Mouse (Mus musculus): ENCODE data around the gene Nfic. TPM values are rescaled to one million over a fixed set of nuclear protein-coding genes. Genes with fewer than 3 reads are reported as not detected.

Nfic gene
- polyA plus RNA-seq, 1 experiment from 2014 or later, result 21.1 TPM

DNA sequence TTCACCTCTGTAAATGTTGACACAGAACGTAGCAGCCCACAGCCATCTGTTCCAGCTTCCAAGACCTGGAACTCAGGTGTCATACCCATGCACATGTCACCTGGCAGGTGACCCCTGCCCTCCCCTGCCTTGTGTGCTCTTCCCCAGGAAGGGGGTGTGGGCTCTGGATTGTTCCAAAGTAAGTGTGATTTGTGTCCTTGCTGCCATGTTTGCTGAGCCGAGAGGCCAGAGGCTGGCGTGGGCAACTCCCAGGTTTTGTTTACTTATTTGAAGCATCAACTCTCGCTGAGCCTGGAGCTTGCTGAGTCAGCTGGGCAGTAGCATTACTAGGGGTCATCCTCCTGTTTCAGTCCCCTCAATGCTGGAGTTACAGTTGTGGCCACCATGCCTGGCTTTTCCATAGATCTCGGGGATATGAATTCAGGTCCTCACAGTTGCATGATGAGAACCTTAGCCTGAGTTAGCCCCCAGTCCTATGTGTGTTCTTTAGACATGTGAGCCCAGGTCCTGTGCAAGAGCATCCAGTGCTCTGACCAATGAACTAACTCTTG is 66.9 kb downstream of the Nfic start, which contains the start of gene Gm48552:
Gene Gm48552, plus strand, starts transcription at position 501 of the 551 bp plus-strand sequence.
- H3K9me3 ChIP-seq (ENCODE audit: low read length), result no peaks in the 10 kb centered on the region
- no peak within 1 kb of the TSS for H3K4me2 ChIP-seq (ENCODE audit: low read depth, low read length)
- DNase-seq, result no peak
- no peak within 1 kb of the TSS for H3K9ac ChIP-seq (replicated peaks)
- peaks cover 24% of the 10 kb centered on the region for H3K36me3 ChIP-seq (replicated peaks; ENCODE audit: insufficient read depth, low read length)
- H3K4me3 ChIP-seq (ENCODE audit: low read depth, low read length), result no peak within 1 kb of the TSS
- no peaks in the 10 kb centered on the region for H3K27me3 ChIP-seq (ENCODE audit: insufficient read depth, low read length)
- no peak for TF ChIP-seq EP300 (IDR thresholded peaks at IDR 0.05; ENCODE audit: low read depth)
- TF ChIP-seq CTCF (IDR thresholded peaks at IDR 0.05; ENCODE audit: low read depth), result no peak
- H3K4me1 ChIP-seq (ENCODE audit: insufficient read depth), result peaks cover 35% of the 10 kb centered on the region
- 0 out of 2 replicates have a peak within 1 kb of the TSS, but pooled peaks have one; percentile 11 for H3K27ac ChIP-seq (ENCODE audit: low read depth)
- ATAC-seq, result no peak
- WGBS (ENCODE audit: insufficient replicate concordance), result 64% methylated on average over 5 of the region's 5 CpGs

- no peaks in the 10 kb centered on the region for H3K9me3 ChIP-seq (ENCODE audit: low read length)
Observed at GRCm38 (mm10) chr10:81387716-81388115, 67.7 kb downstream of the Nfic start.

GRCm38 (mm10) chr10:81385603-81386306 is 69.7 kb downstream of the Nfic start:
- Histone ChIP-seq H3K27me3 (ENCODE audit: insufficient read depth, low read length) (no peaks in the 10 kb centered on the region), H3K4me1 (ENCODE audit: insufficient read depth) (peaks cover 29% of the 10 kb centered on the region), H3K4me3 (ENCODE audit: low read depth, low read length) (peak overlapping the region; percentile 74), H3K36me3 (replicated peaks; ENCODE audit: insufficient read depth, low read length) (peaks cover 24% of the 10 kb centered on the region), H3K27ac (ENCODE audit: low read depth) (no peak overlapping the region), H3K9me3 (ENCODE audit: low read length) (no peaks in the 10 kb centered on the region), H3K9ac (replicated peaks) (peak overlapping the region; percentile 89; the same call in 1 of the 2 replicates), H3K4me2 (ENCODE audit: low read depth, low read length) (peak overlapping the region; percentile 75)
- ATAC-seq, result no peak
- no peak for DNase-seq
- TF ChIP-seq CTCF (IDR thresholded peaks at IDR 0.05; ENCODE audit: low read depth) (no peak), EP300 (IDR thresholded peaks at IDR 0.05; ENCODE audit: low read depth) (no peak)
- 70% methylated on average over 22 of the region's 22 CpGs for WGBS (ENCODE audit: insufficient replicate concordance)

More at GRCm38 (mm10) chr10:81387716-81388115, 67.7 kb downstream of the Nfic start:
- H3K36me3 ChIP-seq (replicated peaks; ENCODE audit: insufficient read depth, low read length), result peaks cover 24% of the 10 kb centered on the region
- H3K27ac ChIP-seq (ENCODE audit: low read depth), result no peak overlapping the region
- H3K9ac ChIP-seq (replicated peaks), result no peak overlapping the region
- DNase-seq, result no peak
- ATAC-seq, result no peak
- no peak overlapping the region for H3K4me3 ChIP-seq (ENCODE audit: low read depth, low read length)
- WGBS (ENCODE audit: insufficient replicate concordance), result 91% methylated on average over 20 of the region's 20 CpGs
- no peaks in the 10 kb centered on the region for H3K27me3 ChIP-seq (ENCODE audit: insufficient read depth, low read length)
- H3K4me2 ChIP-seq (ENCODE audit: low read depth, low read length), result no peak overlapping the region
- TF ChIP-seq CTCF (IDR thresholded peaks at IDR 0.05; ENCODE audit: low read depth) (no peak), EP300 (IDR thresholded peaks at IDR 0.05; ENCODE audit: low read depth) (no peak)
- H3K4me1 ChIP-seq (ENCODE audit: insufficient read depth), result peaks cover 26% of the 10 kb centered on the region

DNA sequence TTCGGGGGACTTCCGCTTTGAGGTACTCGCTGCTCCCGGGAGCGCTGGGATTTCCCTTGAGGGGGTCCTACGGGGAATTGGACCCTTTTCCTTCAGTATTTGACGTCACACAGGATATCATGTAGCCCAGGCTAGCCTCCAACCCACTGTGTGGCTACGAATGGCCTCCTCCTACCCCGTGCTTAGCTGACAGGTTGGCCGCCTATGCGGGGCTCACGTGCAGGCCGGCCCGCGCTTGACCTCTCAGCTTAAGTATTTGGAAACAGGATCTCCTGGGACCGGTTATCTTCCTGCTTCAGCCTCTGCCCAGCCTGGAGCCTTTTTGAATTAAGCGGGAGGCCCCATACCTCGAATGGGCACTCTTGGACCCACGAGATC is 70.8 kb downstream of the Nfic start:
- ATAC-seq, result peak; percentile 20
- H3K4me3 ChIP-seq (ENCODE audit: low read depth, low read length), result peak overlapping the region; percentile 74
- no peak for DNase-seq
- WGBS (ENCODE audit: insufficient replicate concordance), result under 1% methylated on average over 19 of the region's 19 CpGs
- peak overlapping the region; percentile 89 for H3K9ac ChIP-seq (replicated peaks)
- no peaks in the 10 kb centered on the region for H3K27me3 ChIP-seq (ENCODE audit: insufficient read depth, low read length)
- H3K9me3 ChIP-seq (ENCODE audit: low read length), result no peaks in the 10 kb centered on the region
- peaks cover 39% of the 10 kb centered on the region for H3K4me1 ChIP-seq (ENCODE audit: insufficient read depth)
- peaks cover 24% of the 10 kb centered on the region for H3K36me3 ChIP-seq (replicated peaks; ENCODE audit: insufficient read depth, low read length)
- H3K27ac ChIP-seq (ENCODE audit: low read depth), result peak overlapping the region; percentile 97
- H3K4me2 ChIP-seq (ENCODE audit: low read depth, low read length), result peak overlapping the region; percentile 75
- TF ChIP-seq CTCF (IDR thresholded peaks at IDR 0.05; ENCODE audit: low read depth), result no peak
- no peak for TF ChIP-seq EP300 (IDR thresholded peaks at IDR 0.05; ENCODE audit: low read depth)

GRCm38 (mm10) chr10:81383802-81384604 is 71.4 kb downstream of the Nfic start, which contains the start of the genes Dohh and Gm48551:
Gene Dohh, plus strand, starts transcription at chr10:81384428.
Gene Gm48551, plus strand, starts transcription at chr10:81384466.
- Histone ChIP-seq H3K27me3 (ENCODE audit: insufficient read depth, low read length) (no peaks in the 10 kb centered on the region), H3K27ac (ENCODE audit: low read depth) (peak within 1 kb of the TSS; percentile 97), H3K4me3 (ENCODE audit: low read depth, low read length) (peak within 1 kb of the TSS; percentile 74), H3K36me3 (replicated peaks; ENCODE audit: insufficient read depth, low read length) (peaks cover 24% of the 10 kb centered on the region), H3K9me3 (ENCODE audit: low read length) (no peaks in the 10 kb centered on the region), H3K4me2 (ENCODE audit: low read depth, low read length) (peak within 1 kb of the TSS; percentile 75), H3K9ac (replicated peaks) (peak within 1 kb of the TSS; percentile 89), H3K4me1 (ENCODE audit: insufficient read depth) (peaks cover 39% of the 10 kb centered on the region)
- 3% methylated on average over 51 of the region's 54 CpGs for WGBS (ENCODE audit: insufficient replicate concordance)
- peak; percentile 82 for ATAC-seq
- TF ChIP-seq CTCF (IDR thresholded peaks at IDR 0.05; ENCODE audit: low read depth) (no peak), EP300 (IDR thresholded peaks at IDR 0.05; ENCODE audit: low read depth) (peak; percentile 83)
- DNase-seq, result peak; percentile 100

DNA sequence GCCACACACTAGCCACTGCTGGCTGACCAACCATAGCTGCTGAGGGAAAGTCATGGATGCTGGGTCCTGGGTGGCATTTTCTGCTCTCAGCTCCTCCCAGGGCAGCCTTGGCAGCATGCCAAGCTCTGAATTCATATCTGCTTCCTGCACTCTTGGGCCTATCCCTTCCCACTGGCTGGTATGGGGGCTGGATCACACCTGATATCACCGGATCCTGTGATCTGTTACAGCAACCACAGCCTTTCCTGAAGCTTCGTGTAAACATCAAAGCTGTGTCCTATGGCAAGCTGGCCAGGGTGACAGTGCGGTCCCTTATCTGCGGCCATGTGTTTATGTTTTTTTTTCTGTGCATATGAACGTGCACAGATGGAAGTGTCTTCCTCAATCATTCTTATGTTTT is 73.4 kb downstream of the Nfic start:
- Histone ChIP-seq H3K4me2 (ENCODE audit: low read depth, low read length) (peak overlapping the region; percentile 47; the same call in 1 of the 2 replicates), H3K9ac (replicated peaks) (peak overlapping the region; percentile 52), H3K27ac (ENCODE audit: low read depth) (peak overlapping the region; percentile 97), H3K36me3 (replicated peaks; ENCODE audit: insufficient read depth, low read length) (peaks cover 14% of the 10 kb centered on the region), H3K9me3 (ENCODE audit: low read length) (no peaks in the 10 kb centered on the region), H3K4me1 (ENCODE audit: insufficient read depth) (peaks cover 40% of the 10 kb centered on the region), H3K4me3 (ENCODE audit: low read depth, low read length) (no peak overlapping the region), H3K27me3 (ENCODE audit: insufficient read depth, low read length) (no peaks in the 10 kb centered on the region)
- TF ChIP-seq CTCF (IDR thresholded peaks at IDR 0.05; ENCODE audit: low read depth) (no peak), EP300 (IDR thresholded peaks at IDR 0.05; ENCODE audit: low read depth) (peak; percentile 99)
- DNase-seq (peak; percentile 93), ATAC-seq (peak; percentile 70)
- WGBS (ENCODE audit: insufficient replicate concordance), result 22% methylated on average over 5 of the region's 5 CpGs

Data from liver, postnatal 0 days (tissue).